Mouse (Mus musculus) heart, embryonic 11.5 days (tissue): ENCODE measurements around the gene Arhgef19. TPM values are rescaled to one million over a fixed set of nuclear protein-coding genes. Genes with fewer than 3 reads are reported as not detected.

Experiments
- ATAC-seq: fragments of 200-750 bp; cut with Nextera tagmentation; replicated peaks from 2 replicates; pipeline ENCODE4 v1.8.0; 2017; ENCODE audit warnings: moderate library complexity; ENCODE audit not compliant: insufficient number of reproducible peaks, low FRiP score, low TSS enrichment
- H3K27ac ChIP-seq: fragments of 300-500 bp; sonication (generic); 2 replicates; pipeline ENCODE4 v1.5.1; 2014; ENCODE audit warnings: mild to moderate bottlenecking, low read depth, low read length
- H3K27me3 ChIP-seq: fragments of 300-500 bp; sonication (generic); 2 replicates; pipeline ENCODE4 v1.6.1; 2014; ENCODE audit warnings: mild to moderate bottlenecking, low read length, mixed read lengths; ENCODE audit not compliant: control insufficient read depth, insufficient read depth
- H3K36me3 ChIP-seq: fragments of 300-500 bp; sonication (generic); 2 replicates; pipeline ENCODE4 v1.6.1; 2014; ENCODE audit warnings: mild to moderate bottlenecking, low read length, moderate library complexity, mixed read lengths; ENCODE audit not compliant: control insufficient read depth, insufficient read depth
- H3K4me1 ChIP-seq: fragments of 300-500 bp; sonication (generic); 2 replicates; pipeline ENCODE4 v1.6.1; 2014; ENCODE audit warnings: low read length; ENCODE audit not compliant: control insufficient read depth, insufficient read depth
- H3K4me2 ChIP-seq: fragments of 300-500 bp; sonication (generic); 2 replicates; pipeline ENCODE4 v1.6.1; 2014; ENCODE audit warnings: mild to moderate bottlenecking, moderate library complexity
- H3K4me3 ChIP-seq: fragments of 300-500 bp; sonication (generic); 2 replicates; pipeline ENCODE4 v1.5.1; 2014; ENCODE audit warnings: low read depth, low read length
- H3K9ac ChIP-seq: fragments of 300-500 bp; sonication (generic); 2 replicates; pipeline ENCODE4 v1.6.1; 2014; ENCODE audit warnings: mild to moderate bottlenecking, low read depth, low read length, moderate library complexity
- H3K9me3 ChIP-seq: fragments of 300-500 bp; sonication (generic); replicated peaks from 2 replicates; pipeline ENCODE4 v1.6.1; 2016; ENCODE audit warnings: low read length; ENCODE audit not compliant: control insufficient read depth
- WGBS: fragments of 180-500 bp; shearing (Covaris S2); extraction: QIAGEN DNeasy Blood & Tissue Kit; methylation state at CpG from one replicate; pipeline ENCODE4 v1.1.7; 2014; ENCODE audit not compliant: insufficient replicate concordance; 5-methylcytosine and 5-hydroxymethylcytosine counted together
- polyA plus RNA-seq: library from polyadenylated mRNA; unstranded; fragments of >200 nt; fragmentation: Nextera tagmentation; extraction: Ambion mirVana; gene quantifications from 2 replicates; pipeline ENCODE4 v1.2.1, GENCODE M21; 2014

Gene Arhgef19
- polyA plus RNA-seq, 1 experiment from 2014 or later = 1.3 TPM

GRCm38 (mm10) chr4:141280471-141280870 is 41.2 kb downstream of the Arhgef19 start:
- Histone ChIP-seq H3K9ac (no peak overlapping the region), H3K4me3 (no peak overlapping the region), H3K27ac (no peak overlapping the region), H3K4me2 (no peak overlapping the region), H3K36me3 (no peaks in the 10 kb centered on the region), H3K27me3 (peaks cover 4% of the 10 kb centered on the region; the same call in 1 of the 2 replicates), H3K9me3 (no peaks in the 10 kb centered on the region), H3K4me1 (peaks cover 22% of the 10 kb centered on the region)
- 94% methylated on average over 1 of the region's 1 CpGs for WGBS
- ATAC-seq = no peak

- Histone ChIP-seq H3K4me2 (no peak overlapping the region), H3K4me3 (no peak overlapping the region), H3K36me3 (no peaks in the 10 kb centered on the region), H3K27me3 (peaks cover 3% of the 10 kb centered on the region; the same call in 1 of the 2 replicates), H3K27ac (no peak overlapping the region), H3K9me3 (no peaks in the 10 kb centered on the region), H3K9ac (no peak overlapping the region), H3K4me1 (peaks cover 22% of the 10 kb centered on the region)
- 34% methylated on average over 6 of the region's 6 CpGs for WGBS
- ATAC-seq = no peak
Measured at GRCm38 (mm10) chr4:141281153-141281552, 41.9 kb downstream of the Arhgef19 start.

GRCm38 (mm10) chr4:141281578-141281977 is 42.3 kb downstream of the Arhgef19 start:
- Histone ChIP-seq H3K4me1 (peaks cover 23% of the 10 kb centered on the region), H3K4me2 (no peak overlapping the region), H3K9me3 (no peaks in the 10 kb centered on the region), H3K9ac (no peak overlapping the region), H3K27ac (0 out of 2 replicates have a peak overlapping the region, but pooled peaks have one; percentile 12), H3K36me3 (no peaks in the 10 kb centered on the region), H3K27me3 (peaks cover 4% of the 10 kb centered on the region; the same call in 1 of the 2 replicates), H3K4me3 (no peak overlapping the region)
- 25% methylated on average over 1 of the region's 1 CpGs for WGBS
- ATAC-seq = no peak

- Histone ChIP-seq H3K27ac (no peak overlapping the region), H3K4me2 (no peak overlapping the region), H3K9ac (no peak overlapping the region), H3K9me3 (no peaks in the 10 kb centered on the region), H3K4me3 (no peak overlapping the region), H3K36me3 (no peaks in the 10 kb centered on the region), H3K27me3 (peaks cover 8% of the 10 kb centered on the region; the same call in 1 of the 2 replicates), H3K4me1 (peaks cover 28% of the 10 kb centered on the region)
- no peak for ATAC-seq
- WGBS = 53% methylated on average over 3 of the region's 3 CpGs
Measured at GRCm38 (mm10) chr4:141282087-141282486, 42.8 kb downstream of the Arhgef19 start.

GRCm38 (mm10) chr4:141282623-141283022 is 43.3 kb downstream of the Arhgef19 start:
- peaks cover 11% of the 10 kb centered on the region; the same call in 1 of the 2 replicates for H3K27me3 ChIP-seq
- no peaks in the 10 kb centered on the region for H3K9me3 ChIP-seq
- H3K4me2 ChIP-seq = no peak overlapping the region
- peaks cover 33% of the 10 kb centered on the region for H3K4me1 ChIP-seq
- H3K9ac ChIP-seq = no peak overlapping the region
- 69% methylated on average over 5 of the region's 5 CpGs for WGBS
- no peak for ATAC-seq
- no peak overlapping the region for H3K4me3 ChIP-seq
- H3K36me3 ChIP-seq = no peaks in the 10 kb centered on the region
- H3K27ac ChIP-seq = no peak overlapping the region

- H3K9ac ChIP-seq = 0 out of 2 replicates have a peak overlapping the region, but pooled peaks have one; percentile 39
- no peaks in the 10 kb centered on the region for H3K36me3 ChIP-seq
- H3K27me3 ChIP-seq = peaks cover 14% of the 10 kb centered on the region; the same call in 1 of the 2 replicates
- H3K4me1 ChIP-seq = peaks cover 35% of the 10 kb centered on the region
- 63% methylated on average over 12 of the region's 12 CpGs for whole genome bisulfite sequencing
- no peaks in the 10 kb centered on the region for H3K9me3 ChIP-seq
- no peak for ATAC-seq
- no peak overlapping the region for H3K27ac ChIP-seq
- H3K4me3 ChIP-seq = no peak overlapping the region
- no peak overlapping the region for H3K4me2 ChIP-seq
Measured at GRCm38 (mm10) chr4:141283176-141283878, 44.0 kb downstream of the Arhgef19 start.

GRCm38 (mm10) chr4:141283879-141284411 is 44.6 kb downstream of the Arhgef19 start:
- H3K27ac ChIP-seq = no peak overlapping the region
- H3K9ac ChIP-seq = 0 out of 2 replicates have a peak overlapping the region, but pooled peaks have one; percentile 39
- 26% methylated on average over 8 of the region's 8 CpGs for WGBS
- ATAC-seq = no peak
- no peaks in the 10 kb centered on the region for H3K36me3 ChIP-seq
- H3K4me3 ChIP-seq = no peak overlapping the region
- peaks cover 16% of the 10 kb centered on the region; the same call in 1 of the 2 replicates for H3K27me3 ChIP-seq
- no peak overlapping the region for H3K4me2 ChIP-seq
- peaks cover 34% of the 10 kb centered on the region for H3K4me1 ChIP-seq
- no peaks in the 10 kb centered on the region for H3K9me3 ChIP-seq

GRCm38 (mm10) chr4:141284486-141284885 is 45.2 kb downstream of the Arhgef19 start:
- Histone ChIP-seq H3K4me1 (peaks cover 34% of the 10 kb centered on the region), H3K27me3 (peaks cover 16% of the 10 kb centered on the region; the same call in 1 of the 2 replicates)

More at GRCm38 (mm10) chr4:141284486-141284885, 45.2 kb downstream of the Arhgef19 start:
- H3K4me3 ChIP-seq = no peak overlapping the region
- H3K9me3 ChIP-seq = no peaks in the 10 kb centered on the region
- 70% methylated on average over 3 of the region's 3 CpGs for WGBS
- no peak overlapping the region for H3K27ac ChIP-seq
- no peak for ATAC-seq
- no peaks in the 10 kb centered on the region for H3K36me3 ChIP-seq
- no peak overlapping the region for H3K4me2 ChIP-seq
- no peak overlapping the region for H3K9ac ChIP-seq
